Mouse (Mus musculus) liver, embryonic 12.5 days (tissue): ENCODE measurements at regions not wholly inside any gene's neighbourhood (a gene's known extent, or its start where the extent isn't known, plus 50 kb on each side); places are given as distances from the start of the nearest gene placed in this dataset.

ENCODE experiments used
- ATAC-seq: fragments of 200-750 bp; cut with Nextera tagmentation; 2 replicates; pipeline ENCODE4 v1.8.0; 2017; ENCODE audit warnings: moderate number of reproducible peaks, mild to moderate bottlenecking, moderate library complexity
- H3K27ac ChIP-seq: fragments of 300-500 bp; sonication (generic); 2 replicates; pipeline ENCODE4 v1.5.1; 2016; ENCODE audit warnings: mild to moderate bottlenecking
- H3K27me3 ChIP-seq: fragments of 300-500 bp; sonication (generic); replicated peaks from 2 replicates; pipeline ENCODE4 v1.6.1; 2016; ENCODE audit warnings: mild to moderate bottlenecking, moderate library complexity
- H3K36me3 ChIP-seq: fragments of 300-500 bp; sonication (generic); 2 replicates; pipeline ENCODE4 v1.6.1; 2016; ENCODE audit warnings: mild to moderate bottlenecking, moderate library complexity
- H3K4me1 ChIP-seq: fragments of 300-500 bp; sonication (generic); 2 replicates; pipeline ENCODE4 v1.6.1; 2016
- H3K4me2 ChIP-seq: fragments of 300-500 bp; sonication (generic); 2 replicates; pipeline ENCODE4 v1.6.1; 2016; ENCODE audit warnings: mild to moderate bottlenecking, moderate library complexity
- H3K4me3 ChIP-seq: fragments of 300-500 bp; sonication (generic); 2 replicates; pipeline ENCODE4 v1.5.1; 2016; ENCODE audit warnings: mild to moderate bottlenecking, moderate library complexity
- H3K9ac ChIP-seq: fragments of 300-500 bp; sonication (generic); 2 replicates; pipeline ENCODE4 v1.6.1; 2016; ENCODE audit warnings: mild to moderate bottlenecking, moderate library complexity
- H3K9me3 ChIP-seq: fragments of 300-500 bp; sonication (generic); replicated peaks from 2 replicates; pipeline ENCODE4 v1.6.1; 2016; ENCODE audit warnings: mild to moderate bottlenecking, moderate library complexity
- WGBS: fragments of 180-500 bp; shearing (Covaris S2); methylation state at CpG from one replicate; pipeline ENCODE4 v1.1.7; 2016; ENCODE audit not compliant: insufficient replicate concordance; 5-methylcytosine and 5-hydroxymethylcytosine counted together

- Histone ChIP-seq H3K4me2 (no peak overlapping the region), H3K36me3 (no peaks in the 10 kb centered on the region), H3K27ac (no peak overlapping the region), H3K27me3 (no peaks in the 10 kb centered on the region), H3K9ac (no peak overlapping the region), H3K4me1 (no peaks in the 10 kb centered on the region), H3K4me3 (no peak overlapping the region), H3K9me3 (no peaks in the 10 kb centered on the region)
- WGBS = 69% methylated on average over 16 of the region's 16 CpGs
- no peak for ATAC-seq
These were observed 103.1 kb upstream of the Cpm start for GRCm38 (mm10) chr10:117526008-117526833.

- H3K27me3 ChIP-seq = no peaks in the 10 kb centered on the region
- no peaks in the 10 kb centered on the region for H3K36me3 ChIP-seq
- 31% methylated on average over 3 of the region's 3 CpGs for WGBS
- no peak overlapping the region for H3K4me2 ChIP-seq
- H3K4me3 ChIP-seq = no peak overlapping the region
- no peak for ATAC-seq
- no peak overlapping the region for H3K27ac ChIP-seq
- no peaks in the 10 kb centered on the region for H3K4me1 ChIP-seq
- H3K9me3 ChIP-seq = no peaks in the 10 kb centered on the region
- no peak overlapping the region for H3K9ac ChIP-seq
These were observed 103.7 kb upstream of the Cpm start for GRCm38 (mm10) chr10:117525608-117526007.

GRCm38 (mm10) chr10:117524926-117525565, 104.3 kb upstream of the Cpm start:
- Histone ChIP-seq H3K9ac (no peak overlapping the region), H3K9me3 (no peaks in the 10 kb centered on the region), H3K4me2 (no peak overlapping the region), H3K4me3 (no peak overlapping the region), H3K27me3 (no peaks in the 10 kb centered on the region), H3K27ac (no peak overlapping the region), H3K4me1 (no peaks in the 10 kb centered on the region), H3K36me3 (no peaks in the 10 kb centered on the region)
- ATAC-seq = no peak
- 69% methylated on average over 8 of the region's 8 CpGs for WGBS

- no peak overlapping the region for H3K4me3 ChIP-seq
- WGBS = 65% methylated on average over 7 of the region's 7 CpGs
These were observed 105.2 kb upstream of the Cpm start for GRCm38 (mm10) chr10:117524101-117524500.

GRCm38 (mm10) chr10:117522906-117523829, 106.1 kb upstream of the Cpm start:
- H3K9ac ChIP-seq = no peak overlapping the region
- no peaks in the 10 kb centered on the region for H3K27me3 ChIP-seq
- no peak for ATAC-seq
- H3K4me3 ChIP-seq = no peak overlapping the region
- no peaks in the 10 kb centered on the region for H3K9me3 ChIP-seq
- 71% methylated on average over 10 of the region's 10 CpGs for WGBS
- H3K4me2 ChIP-seq = no peak overlapping the region
- H3K4me1 ChIP-seq = 0 out of 2 replicates have a peak, but pooled peaks cover 7% of the 10 kb centered on the region
- H3K36me3 ChIP-seq = no peaks in the 10 kb centered on the region
- H3K27ac ChIP-seq = no peak overlapping the region

More at GRCm38 (mm10) chr10:117524101-117524500, 105.2 kb upstream of the Cpm start:
- no peaks in the 10 kb centered on the region for H3K27me3 ChIP-seq
- no peaks in the 10 kb centered on the region for H3K9me3 ChIP-seq
- H3K4me1 ChIP-seq = 0 out of 2 replicates have a peak, but pooled peaks cover 7% of the 10 kb centered on the region
- no peak overlapping the region for H3K27ac ChIP-seq
- no peak for ATAC-seq
- no peak overlapping the region for H3K4me2 ChIP-seq
- no peak overlapping the region for H3K9ac ChIP-seq
- no peaks in the 10 kb centered on the region for H3K36me3 ChIP-seq

GRCm38 (mm10) chr10:117522373-117522772, 106.9 kb upstream of the Cpm start:
- no peak for ATAC-seq
- 64% methylated on average over 3 of the region's 3 CpGs for WGBS
- H3K27ac ChIP-seq = no peak overlapping the region
- H3K4me2 ChIP-seq = no peak overlapping the region
- H3K9me3 ChIP-seq = no peaks in the 10 kb centered on the region
- H3K4me1 ChIP-seq = 0 out of 2 replicates have a peak, but pooled peaks cover 10% of the 10 kb centered on the region
- no peak overlapping the region for H3K4me3 ChIP-seq
- H3K9ac ChIP-seq = no peak overlapping the region
- H3K36me3 ChIP-seq = no peaks in the 10 kb centered on the region
- no peaks in the 10 kb centered on the region for H3K27me3 ChIP-seq

- Histone ChIP-seq H3K27me3 (no peaks in the 10 kb centered on the region), H3K4me2 (no peak overlapping the region), H3K4me1 (0 out of 2 replicates have a peak, but pooled peaks cover 12% of the 10 kb centered on the region), H3K9me3 (no peaks in the 10 kb centered on the region), H3K4me3 (no peak overlapping the region), H3K36me3 (no peaks in the 10 kb centered on the region), H3K27ac (no peak overlapping the region), H3K9ac (no peak overlapping the region)
- 58% methylated on average over 23 of the region's 23 CpGs for WGBS
- no peak for ATAC-seq
These were observed 107.7 kb upstream of the Cpm start for GRCm38 (mm10) chr10:117521315-117522270.

- ATAC-seq = no peak
- Histone ChIP-seq H3K9ac (no peak overlapping the region), H3K4me1 (0 out of 2 replicates have a peak, but pooled peaks cover 12% of the 10 kb centered on the region), H3K4me2 (no peak overlapping the region), H3K9me3 (no peaks in the 10 kb centered on the region), H3K27ac (no peak overlapping the region), H3K36me3 (no peaks in the 10 kb centered on the region), H3K27me3 (no peaks in the 10 kb centered on the region), H3K4me3 (no peak overlapping the region)
- WGBS = 63% methylated on average over 8 of the region's 8 CpGs
These were observed 108.6 kb upstream of the Cpm start for GRCm38 (mm10) chr10:117520536-117521314.

- WGBS = 57% methylated on average over 8 of the region's 8 CpGs
- ATAC-seq = no peak
These were observed 109.4 kb upstream of the Cpm start for GRCm38 (mm10) chr10:117519670-117520535.

More at GRCm38 (mm10) chr10:117519670-117520535, 109.4 kb upstream of the Cpm start:
- no peaks in the 10 kb centered on the region for H3K36me3 ChIP-seq
- no peak overlapping the region for H3K27ac ChIP-seq
- no peak overlapping the region for H3K4me3 ChIP-seq
- H3K4me2 ChIP-seq = no peak overlapping the region
- no peaks in the 10 kb centered on the region for H3K9me3 ChIP-seq
- H3K9ac ChIP-seq = no peak overlapping the region
- H3K4me1 ChIP-seq = 0 out of 2 replicates have a peak, but pooled peaks cover 12% of the 10 kb centered on the region
- no peaks in the 10 kb centered on the region for H3K27me3 ChIP-seq
